Mouse (Mus musculus) forebrain, embryonic 16.5 days (tissue): ENCODE data around the gene Sh3rf1. TPM values are rescaled to one million over a fixed set of nuclear protein-coding genes. Genes with fewer than 3 reads are reported as not detected.
"Not testable (repeated sequence)": the region's sequence is repeated elsewhere in the genome, so short reads cannot be mapped to it uniquely, and the experiment has no call there.

ENCODE experiments used
- ATAC-seq: fragments of 200-750 bp; cut with Nextera tagmentation; 2 replicates; pipeline ENCODE4 v1.8.0; 2017; ENCODE audit warnings: mild to moderate bottlenecking, moderate library complexity
- H3K27ac ChIP-seq: fragments of 300-500 bp; sonication (generic); 2 replicates; pipeline ENCODE4 v1.5.1; 2014; ENCODE audit warnings: low read length, control low read depth
- H3K27me3 ChIP-seq: fragments of 300-500 bp; sonication (generic); replicated peaks from 2 replicates; pipeline ENCODE4 v1.6.1; 2014; ENCODE audit warnings: low read length; ENCODE audit not compliant: control insufficient read depth, insufficient read depth
- H3K36me3 ChIP-seq: fragments of 300-500 bp; sonication (generic); 2 replicates; pipeline ENCODE4 v1.6.1; 2014; ENCODE audit not compliant: control insufficient read depth, insufficient read depth
- H3K4me1 ChIP-seq: fragments of 300-500 bp; sonication (generic); replicated peaks from 2 replicates; pipeline ENCODE4 v1.6.1; 2014; ENCODE audit warnings: low read length; ENCODE audit not compliant: control insufficient read depth, insufficient read depth
- H3K4me2 ChIP-seq: fragments of 300-500 bp; sonication (generic); 2 replicates; pipeline ENCODE4 v1.6.1; 2014; ENCODE audit warnings: mild to moderate bottlenecking, low read length, control low read depth
- H3K4me3 ChIP-seq: fragments of 300-500 bp; sonication (generic); replicated peaks from 2 replicates; pipeline ENCODE4 v1.5.1; 2014; ENCODE audit warnings: mild to moderate bottlenecking, low read length, control low read depth
- H3K9ac ChIP-seq: fragments of 300-500 bp; sonication (generic); replicated peaks from 2 replicates; pipeline ENCODE4 v1.6.1; 2014; ENCODE audit warnings: low read depth, low read length, control low read depth
- H3K9me3 ChIP-seq: fragments of 300-500 bp; sonication (generic); 2 replicates; pipeline ENCODE4 v1.6.1; 2016; ENCODE audit warnings: low read length; ENCODE audit not compliant: control insufficient read depth
- WGBS: fragments of 180-500 bp; shearing (Covaris S2); extraction: QIAGEN DNeasy Blood & Tissue Kit; methylation state at CpG from one replicate; pipeline ENCODE4 v1.1.7; 2014; 5-methylcytosine and 5-hydroxymethylcytosine counted together
- polyA plus RNA-seq: library from polyadenylated mRNA; unstranded; fragments of >200 nt; fragmentation: Nextera tagmentation; extraction: Ambion mirVana; gene quantifications from 2 replicates; pipeline ENCODE4 v1.2.1, GENCODE M21; 2015

Gene Sh3rf1
- polyA plus RNA-seq, 1 experiment from 2014 or later: 30.4 TPM

DNA sequence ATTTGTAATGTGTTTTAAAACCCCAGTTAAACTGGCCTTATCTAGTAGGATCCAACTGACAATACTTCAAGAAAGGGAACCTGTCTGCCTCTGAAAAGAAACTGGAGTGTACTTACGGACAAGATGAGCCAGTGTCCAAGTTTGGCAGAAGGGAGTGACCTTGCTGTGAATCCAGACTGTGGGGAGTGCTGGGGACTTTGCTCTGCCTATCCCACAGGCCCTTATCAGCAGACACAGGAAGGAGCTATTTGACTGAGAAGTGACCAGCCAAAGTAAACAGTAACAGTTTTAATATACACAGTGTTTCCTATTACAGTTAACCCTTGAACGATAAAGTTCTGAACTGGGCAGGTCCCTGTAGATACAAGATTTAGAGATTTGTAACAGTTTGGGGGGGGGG lies 173.5 kb downstream of the Sh3rf1 start:
- Histone ChIP-seq H3K4me2 (no peak overlapping the region), H3K9ac (no peak overlapping the region), H3K36me3 (no peaks in the 10 kb centered on the region), H3K27me3 (no peaks in the 10 kb centered on the region), H3K4me1 (peaks cover 2% of the 10 kb centered on the region; the same call in 1 of the 2 replicates), H3K4me3 (no peak overlapping the region), H3K27ac (no peak overlapping the region), H3K9me3 (no peaks in the 10 kb centered on the region)
- WGBS: 83% methylated on average over 2 of the region's 2 CpGs
- ATAC-seq: no peak

DNA sequence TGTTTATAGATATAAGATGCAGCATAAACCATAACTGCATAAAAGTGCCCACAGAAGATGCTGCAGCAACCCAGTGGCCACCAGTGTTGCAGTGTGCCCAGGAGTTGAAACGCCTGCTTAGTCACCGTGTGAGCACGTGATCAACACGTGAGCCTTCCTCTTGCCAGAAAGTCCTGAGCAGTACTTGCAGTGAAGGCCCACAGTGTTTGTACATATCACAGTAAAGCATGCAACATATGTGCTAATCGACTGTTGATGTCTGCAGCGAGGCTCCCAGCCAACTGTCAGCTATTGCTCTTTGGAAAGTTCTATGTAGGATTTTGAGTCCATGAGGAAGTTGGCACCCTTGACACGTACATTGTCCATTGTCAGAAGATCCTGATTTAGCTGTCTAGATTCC lies 174.1 kb downstream of the Sh3rf1 start:
- Histone ChIP-seq H3K36me3 (no peaks in the 10 kb centered on the region), H3K4me3 (no peak overlapping the region), H3K4me2 (no peak overlapping the region), H3K4me1 (peaks cover 2% of the 10 kb centered on the region; the same call in 1 of the 2 replicates), H3K27me3 (no peaks in the 10 kb centered on the region), H3K9me3 (no peaks in the 10 kb centered on the region), H3K27ac (no peak overlapping the region), H3K9ac (no peak overlapping the region)
- WGBS: 75% methylated on average over 7 of the region's 7 CpGs
- ATAC-seq: no peak

DNA sequence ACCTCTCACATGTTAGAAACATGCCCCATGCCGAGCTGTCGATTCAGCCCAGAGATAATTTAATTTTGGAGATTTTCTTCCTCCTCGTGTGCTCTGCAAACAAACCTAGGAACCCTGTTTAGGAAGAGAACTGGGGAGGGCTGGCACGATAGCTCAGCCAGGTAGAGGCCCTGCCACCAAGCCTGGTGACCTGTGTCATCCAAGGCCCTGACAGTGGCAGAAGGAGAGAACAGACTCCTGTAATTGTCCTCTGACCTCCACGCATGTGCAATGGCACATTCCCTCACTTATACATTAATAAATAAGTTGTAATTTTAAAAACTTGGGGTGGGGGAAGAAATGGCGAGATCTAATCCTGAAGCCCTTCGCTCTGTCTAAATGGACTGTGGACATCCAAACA lies 179.2 kb downstream of the Sh3rf1 start:
- no peaks in the 10 kb centered on the region for H3K9me3 ChIP-seq
- H3K27ac ChIP-seq: no peak overlapping the region
- ATAC-seq: no peak
- no peak overlapping the region for H3K9ac ChIP-seq
- peaks cover 15% of the 10 kb centered on the region for H3K4me1 ChIP-seq
- H3K4me3 ChIP-seq: no peak overlapping the region
- H3K27me3 ChIP-seq: no peaks in the 10 kb centered on the region
- no peak overlapping the region for H3K4me2 ChIP-seq
- H3K36me3 ChIP-seq: no peaks in the 10 kb centered on the region
- 63% methylated on average over 7 of the region's 7 CpGs for WGBS

DNA sequence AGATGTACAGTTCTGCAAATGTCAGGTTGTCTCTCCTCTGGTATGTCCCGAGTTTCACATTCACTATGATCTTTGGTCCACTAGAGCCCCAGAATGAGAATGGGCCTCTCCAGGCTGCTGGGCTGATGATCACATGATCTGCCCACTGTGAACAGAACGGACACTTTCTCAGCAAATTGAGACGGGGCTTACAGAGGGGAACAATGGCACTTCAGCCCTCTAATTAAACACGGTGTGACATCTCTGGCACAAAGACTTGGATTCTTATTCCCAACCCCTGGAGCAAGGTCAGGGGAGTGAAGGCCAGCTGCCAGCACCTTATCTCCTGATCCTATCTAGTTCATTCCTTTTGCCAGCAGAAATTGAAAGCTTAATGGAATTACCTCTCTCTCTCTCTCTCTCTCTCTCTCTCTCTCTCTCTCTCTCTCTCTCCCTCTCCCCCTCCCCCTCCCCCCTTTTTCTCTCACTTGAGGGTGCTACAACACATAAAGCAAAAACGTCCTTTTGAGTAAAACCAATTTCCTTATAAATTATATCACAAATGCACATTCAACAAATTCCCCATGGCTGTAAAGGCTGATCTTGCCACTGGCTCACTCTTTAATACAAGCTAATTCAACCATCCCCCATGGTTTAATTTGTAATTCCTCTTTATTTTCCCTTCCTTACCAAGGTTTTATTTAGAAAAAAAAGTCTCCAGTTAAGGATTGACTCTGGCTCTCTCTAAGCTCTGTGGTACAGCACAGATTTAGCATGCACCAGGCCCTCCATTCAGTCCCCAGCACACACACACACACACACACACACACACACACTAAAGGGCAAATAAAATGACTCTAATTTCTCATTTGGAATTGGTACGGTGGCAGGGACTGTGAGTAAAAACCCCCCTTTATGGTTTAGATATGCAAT lies 179.8 kb downstream of the Sh3rf1 start:
- Histone ChIP-seq H3K4me3 (no peak overlapping the region), H3K4me2 (no peak overlapping the region), H3K27ac (peak overlapping the region; percentile 56), H3K9ac (no peak overlapping the region), H3K36me3 (no peaks in the 10 kb centered on the region), H3K9me3 (no peaks in the 10 kb centered on the region), H3K27me3 (no peaks in the 10 kb centered on the region), H3K4me1 (peaks cover 15% of the 10 kb centered on the region)
- peak; percentile 61 for ATAC-seq
- WGBS: 2% methylated on average over 6 of the region's 6 CpGs

DNA sequence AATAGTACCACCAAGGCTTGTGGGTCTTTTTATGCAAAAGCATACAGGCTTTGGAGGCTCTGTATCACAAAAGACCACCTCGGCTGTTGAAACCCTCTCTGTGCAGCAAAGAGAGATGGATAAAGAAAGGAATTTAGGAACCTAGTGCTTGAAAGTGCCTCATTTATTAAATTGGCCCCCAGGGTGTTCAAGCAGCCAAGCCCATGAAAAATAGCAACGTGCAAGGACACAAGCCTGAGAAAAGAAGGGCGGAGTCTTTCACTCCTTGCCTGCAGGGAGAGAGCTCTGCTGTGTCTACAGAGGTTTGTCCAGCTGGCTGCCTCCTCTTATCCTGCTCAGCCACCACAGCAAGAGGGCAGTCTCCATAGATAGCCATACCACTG lies 180.5 kb downstream of the Sh3rf1 start:
- ATAC-seq: peak; percentile 58
- peaks cover 15% of the 10 kb centered on the region for H3K4me1 ChIP-seq
- no peaks in the 10 kb centered on the region for H3K9me3 ChIP-seq
- H3K4me2 ChIP-seq: no peak overlapping the region
- no peak overlapping the region for H3K4me3 ChIP-seq
- 8% methylated on average over 3 of the region's 3 CpGs for WGBS
- H3K9ac ChIP-seq: no peak overlapping the region
- H3K36me3 ChIP-seq: no peaks in the 10 kb centered on the region
- peak overlapping the region; percentile 56 for H3K27ac ChIP-seq
- no peaks in the 10 kb centered on the region for H3K27me3 ChIP-seq

DNA sequence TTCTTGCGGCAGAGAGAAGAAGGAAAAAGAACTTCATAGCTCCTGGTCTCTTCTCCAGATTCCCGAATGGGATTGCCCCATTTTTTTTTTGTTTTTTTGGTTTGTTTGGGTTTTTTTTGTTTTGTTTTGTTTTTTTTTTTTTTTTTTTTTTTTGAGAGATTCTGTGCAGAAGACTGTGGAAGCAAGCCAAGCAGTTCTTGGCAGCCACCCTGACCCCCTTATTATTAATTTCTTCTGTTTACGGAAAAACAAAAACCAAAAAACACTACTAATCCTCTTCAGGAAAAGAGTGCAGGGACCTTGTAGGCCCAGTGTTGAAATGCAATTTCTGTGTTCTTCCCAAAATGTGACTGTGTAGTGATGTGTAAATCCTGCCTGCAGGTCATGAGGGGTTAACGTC lies 185.4 kb downstream of the Sh3rf1 start:
- no peak for ATAC-seq
- H3K4me3 ChIP-seq: no peak overlapping the region
- no peak overlapping the region for H3K9ac ChIP-seq
- no peak overlapping the region for H3K4me2 ChIP-seq
- peaks cover 6% of the 10 kb centered on the region for H3K4me1 ChIP-seq
- no peak overlapping the region for H3K27ac ChIP-seq
- no peaks in the 10 kb centered on the region for H3K9me3 ChIP-seq
- H3K36me3 ChIP-seq: no peaks in the 10 kb centered on the region
- WGBS: 64% methylated on average over 4 of the region's 4 CpGs
- H3K27me3 ChIP-seq: no peaks in the 10 kb centered on the region

DNA sequence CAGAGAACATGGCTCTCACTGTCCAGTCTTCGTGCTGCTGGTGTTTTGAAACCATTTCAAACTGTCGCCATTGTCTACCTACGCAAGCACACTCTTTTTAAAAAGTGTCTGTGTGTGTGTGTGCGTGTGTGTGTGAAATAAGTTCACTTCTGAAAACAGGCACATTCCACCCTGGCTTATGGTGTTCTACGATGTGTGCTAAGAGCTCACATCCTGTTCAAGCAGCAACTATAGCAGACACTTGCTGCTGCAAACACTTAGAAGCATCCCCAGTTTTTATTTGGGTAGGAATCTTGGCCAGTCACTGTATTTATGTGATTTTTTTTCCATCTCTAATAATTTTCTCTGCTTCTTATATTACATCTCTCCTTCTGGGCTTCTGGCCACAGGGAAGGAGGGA lies 186.0 kb downstream of the Sh3rf1 start:
- ATAC-seq, H3K9ac ChIP-seq, H3K36me3 ChIP-seq, H3K27ac ChIP-seq, H3K4me2 ChIP-seq, H3K4me1 ChIP-seq, H3K9me3 ChIP-seq, H3K27me3 ChIP-seq, H3K4me3 ChIP-seq: not testable (repeated sequence)
- 83% methylated on average over 5 of the region's 5 CpGs for WGBS

DNA sequence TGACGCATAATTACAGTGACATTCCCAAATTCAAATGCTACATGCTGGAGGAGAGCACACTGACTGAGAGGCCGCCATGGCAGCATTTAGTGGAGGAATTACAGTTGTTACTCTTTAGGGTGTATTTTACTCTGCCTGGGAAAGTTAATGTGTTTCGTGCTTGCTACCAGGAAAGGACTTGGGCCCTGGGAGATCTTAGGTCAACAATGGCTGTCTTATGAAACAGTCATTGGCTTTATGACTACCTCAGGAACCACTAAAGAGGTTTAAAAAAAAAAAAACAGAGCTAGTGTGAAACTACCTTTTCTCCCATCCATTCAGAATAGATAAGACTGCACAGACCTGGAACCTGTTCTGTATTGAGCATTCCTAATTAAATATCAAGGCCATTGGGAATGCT lies 195.8 kb downstream of the Sh3rf1 start:
- Histone ChIP-seq H3K4me1 (peaks cover 11% of the 10 kb centered on the region), H3K9me3 (no peaks in the 10 kb centered on the region), H3K27ac (no peak overlapping the region; the same call in 1 of the 2 replicates), H3K36me3 (no peaks in the 10 kb centered on the region), H3K9ac (no peak overlapping the region), H3K4me2 (no peak overlapping the region), H3K27me3 (no peaks in the 10 kb centered on the region), H3K4me3 (no peak overlapping the region)
- ATAC-seq: no peak
- WGBS: 86% methylated on average over 3 of the region's 3 CpGs

DNA sequence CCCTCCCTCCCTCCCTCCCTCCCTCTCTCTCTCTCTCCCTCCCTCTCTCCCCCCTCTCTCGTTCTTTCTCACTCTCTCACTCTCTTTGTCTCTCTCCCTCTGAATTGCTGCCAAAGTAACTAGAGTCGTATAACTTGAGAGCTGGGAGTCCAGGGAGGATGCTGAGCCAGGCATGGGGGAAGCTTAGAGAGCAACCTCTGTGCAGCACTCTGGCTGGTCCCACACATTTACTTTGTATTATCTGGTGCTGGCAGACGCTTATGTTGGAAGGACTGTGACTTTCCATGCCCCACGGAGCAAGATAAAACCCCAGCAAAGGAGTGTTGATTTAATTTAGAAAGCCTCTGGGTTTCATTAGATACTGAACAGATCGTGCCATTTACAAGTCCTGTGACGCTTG lies 196.5 kb downstream of the Sh3rf1 start:
- no peaks in the 10 kb centered on the region for H3K36me3 ChIP-seq
- no peak overlapping the region for H3K4me3 ChIP-seq
- 13% methylated on average over 6 of the region's 6 CpGs for WGBS
- ATAC-seq: no peak
- no peaks in the 10 kb centered on the region for H3K9me3 ChIP-seq
- H3K4me1 ChIP-seq: peaks cover 11% of the 10 kb centered on the region
- H3K27ac ChIP-seq: peak overlapping the region; percentile 11; the same call in 1 of the 2 replicates
- no peaks in the 10 kb centered on the region for H3K27me3 ChIP-seq
- no peak overlapping the region for H3K9ac ChIP-seq
- H3K4me2 ChIP-seq: no peak overlapping the region
